Mouse (Mus musculus) heart, adult 9 months (tissue): ENCODE measurements around the gene Pfn5.
"Not testable (repeated sequence)": the region's sequence is repeated elsewhere in the genome, so short reads cannot be mapped to it uniquely, and the experiment has no call there.

Experiments
- DNase-seq, 2 experiments: peaks; one replicate each; pipeline ENCODE4 v3.0.0; 2022; ENCODE audit warnings: low spot score in 2 of 2

Pfn5 gene

DNA sequence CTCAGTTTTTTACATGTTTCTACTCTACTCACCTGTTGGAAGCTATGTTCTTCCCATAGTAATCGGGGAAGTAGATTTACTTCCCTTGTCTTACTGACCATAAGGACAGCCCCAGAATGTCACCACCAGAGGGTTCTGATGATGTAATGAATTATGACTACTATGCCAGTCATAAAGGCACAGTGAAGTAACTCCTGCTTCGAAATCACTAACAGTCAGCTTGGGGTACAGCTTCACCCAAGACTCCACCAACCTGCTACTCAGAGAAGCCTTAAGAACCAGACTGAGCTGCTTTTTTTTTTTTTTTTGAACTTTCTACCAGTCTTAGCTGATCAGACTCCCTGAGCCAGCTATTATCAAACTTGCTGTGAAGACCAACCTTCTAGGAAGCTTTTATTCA lies at the start of gene Pfn5, which contains the start of gene Asb12:
Gene Pfn5, plus strand, starts transcription at position 218 of the 400 bp plus-strand sequence.
Gene Asb12, minus strand, starts transcription at position 101 of the 400 bp plus-strand sequence.
- DNase-seq = no peak

DNA sequence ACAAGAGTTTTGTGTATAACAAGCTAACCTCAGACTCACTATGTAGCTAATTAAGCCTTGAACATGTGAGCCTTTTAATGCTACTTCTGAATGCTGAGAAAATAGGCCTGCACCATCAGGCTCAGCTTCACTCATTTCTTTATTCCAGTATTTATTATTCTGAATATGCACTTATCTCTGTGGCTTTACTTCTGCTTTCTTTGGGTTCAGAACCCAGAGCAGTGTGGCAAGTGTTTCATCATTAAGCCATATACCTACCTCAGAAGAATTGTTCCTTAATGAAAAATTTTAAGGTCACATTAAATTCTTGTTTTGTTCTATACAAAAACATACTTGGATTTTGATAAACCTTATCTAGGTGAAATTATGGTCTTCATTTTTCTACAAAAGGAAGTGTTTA lies 34.0 kb upstream of the Pfn5 start:
- no peak for DNase-seq

DNA sequence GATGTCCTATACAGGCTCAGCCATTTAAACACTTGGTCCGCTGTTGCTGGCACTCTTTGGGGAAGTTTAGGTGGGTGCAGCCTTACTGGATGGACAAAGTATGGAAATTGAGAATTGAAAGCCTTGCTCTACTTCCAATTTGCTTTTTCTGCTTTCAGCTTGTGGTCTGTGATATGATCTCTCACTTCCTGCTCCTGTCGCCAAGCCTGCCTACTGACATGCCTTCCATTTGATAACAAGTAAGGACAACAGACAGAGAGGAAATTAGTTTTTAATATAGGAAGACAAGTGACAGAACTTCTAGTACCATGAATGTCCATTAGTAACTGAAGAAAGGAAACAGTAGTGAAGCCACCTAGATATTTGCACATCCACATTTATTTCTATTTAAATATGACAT lies 32.7 kb upstream of the Pfn5 start:
- DNase-seq = no peak

DNA sequence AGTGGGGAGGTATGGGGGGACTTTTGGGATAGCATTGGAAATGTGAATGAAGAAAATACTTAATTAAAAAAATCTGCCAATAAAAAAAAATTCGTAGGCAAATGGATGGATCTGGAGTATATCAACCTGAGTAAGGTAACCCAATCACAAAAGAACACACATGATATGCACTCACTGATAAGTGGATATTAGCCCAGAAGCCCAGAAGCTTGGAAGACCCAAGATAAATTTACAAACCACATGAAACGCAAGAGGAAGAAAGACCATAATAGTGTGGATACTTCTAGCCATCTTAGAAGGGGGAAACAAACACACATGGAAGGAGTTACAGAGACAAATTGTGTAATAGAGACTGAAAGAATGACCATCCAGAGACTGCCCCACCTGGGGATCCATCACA lies 22.4 kb upstream of the Pfn5 start:
- DNase-seq = not testable (repeated sequence)

DNA sequence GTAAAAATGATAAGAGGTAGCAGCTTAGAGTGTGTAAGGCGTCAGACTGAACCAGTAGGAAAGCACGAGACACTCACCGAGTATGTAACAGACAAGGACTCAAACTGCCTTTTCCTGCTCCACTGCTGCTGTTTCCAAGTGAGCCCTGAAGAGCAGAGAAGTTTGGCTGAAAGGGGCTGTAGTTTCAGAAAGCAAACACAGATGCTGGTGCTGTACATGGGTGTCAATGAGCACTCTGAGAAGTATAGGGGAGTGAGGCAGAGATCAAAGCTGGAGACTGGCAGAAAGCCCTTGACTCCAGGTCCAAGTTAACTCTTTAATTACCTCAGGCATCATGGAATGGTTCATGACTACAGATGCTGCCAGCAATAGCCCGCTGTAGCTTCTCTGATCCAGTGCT lies 3.6 kb upstream of the Pfn5 start:
- DNase-seq = no peak

DNA sequence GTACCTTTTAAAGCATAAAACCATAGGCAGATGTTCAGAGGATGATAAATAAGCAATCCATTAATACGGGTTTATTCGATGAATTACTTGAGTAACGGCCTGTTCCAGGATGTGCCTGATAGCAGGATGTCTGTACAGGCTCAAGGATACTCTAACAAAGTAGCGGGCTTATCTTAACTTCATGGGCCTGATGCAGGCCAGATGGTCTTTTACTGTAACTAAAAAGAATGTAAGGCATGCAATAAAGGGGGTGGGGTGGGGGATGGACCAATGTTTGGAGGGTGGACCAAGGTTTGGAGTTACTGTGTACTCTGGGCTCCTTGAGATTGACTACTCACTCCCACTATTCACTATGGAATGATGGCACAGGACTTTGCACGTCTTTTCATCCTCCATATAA lies 42.7 kb downstream of the Pfn5 start:
- DNase-seq = no peak
